Mouse (Mus musculus): Measurements from ENCODE around the gene Mgrn1.

Mgrn1 gene

DNA sequence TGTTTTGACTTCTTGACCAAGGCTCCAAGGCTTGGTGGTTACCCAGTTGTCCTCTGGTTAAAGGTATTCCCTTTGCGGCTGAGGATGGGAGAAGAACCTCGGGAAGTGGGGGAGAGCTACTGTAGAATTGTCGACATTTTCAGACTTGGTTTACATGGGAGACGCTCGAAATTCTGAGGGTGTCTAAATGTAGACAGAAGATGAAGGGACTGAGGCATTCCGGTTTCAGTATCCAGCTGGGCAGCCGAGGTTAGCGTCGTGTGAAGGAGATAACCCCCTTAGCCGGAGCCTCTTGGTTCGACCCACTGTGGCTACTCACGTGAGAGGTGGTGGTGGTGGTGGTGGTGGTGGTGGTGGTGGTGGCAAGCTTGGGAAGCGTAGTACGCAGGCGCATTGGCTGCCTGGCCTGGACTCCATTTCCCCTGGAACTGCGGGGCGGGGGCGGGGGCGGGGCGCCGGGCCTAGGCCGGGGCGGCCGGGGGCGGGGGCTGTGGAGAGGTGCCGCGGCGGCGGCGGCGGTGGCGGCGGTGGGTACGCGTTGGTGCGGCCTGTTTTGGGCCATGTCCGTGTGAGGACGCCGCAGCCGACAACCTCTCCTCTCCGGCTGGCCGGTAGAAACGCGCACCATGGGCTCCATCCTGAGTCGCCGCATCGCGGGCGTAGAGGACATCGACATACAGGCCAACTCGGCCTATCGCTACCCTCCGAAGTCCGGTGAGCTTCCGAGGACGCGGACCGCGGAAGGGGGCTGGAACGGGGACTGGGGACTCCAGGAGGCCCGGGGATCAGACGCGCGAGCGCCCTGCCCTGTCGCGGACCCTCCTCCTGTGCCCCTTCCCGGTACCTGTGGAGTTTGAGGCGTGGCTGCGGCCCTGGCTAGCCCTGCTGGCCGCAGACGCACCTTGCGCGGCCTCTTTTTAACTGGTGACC, at the start of gene Mgrn1:
TSS of gene Mgrn1 (plus strand) at position 490 of the 930 bp plus-strand sequence.
- peak; percentile 80 for DNase-seq

DNA sequence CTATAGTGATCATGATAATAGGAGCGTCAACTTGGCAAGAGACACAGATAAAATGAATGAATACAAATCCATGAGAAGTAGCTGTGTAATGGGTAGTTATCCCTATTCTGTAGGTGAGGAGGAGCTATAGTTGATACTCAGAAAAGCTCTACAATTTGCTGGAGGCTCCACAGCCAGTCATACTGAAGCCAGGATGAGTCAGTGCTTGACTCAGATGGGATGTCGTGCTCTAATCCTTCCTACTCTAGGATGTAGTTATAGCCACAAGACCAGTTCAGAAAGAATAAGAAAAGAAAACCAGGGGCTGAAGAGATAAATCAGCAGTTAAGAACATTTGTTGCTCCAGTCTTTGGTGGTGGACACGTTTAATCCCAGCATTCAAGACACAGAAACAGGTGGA, 48.4 kb upstream of the Mgrn1 start:
- no peak for DNase-seq

DNA sequence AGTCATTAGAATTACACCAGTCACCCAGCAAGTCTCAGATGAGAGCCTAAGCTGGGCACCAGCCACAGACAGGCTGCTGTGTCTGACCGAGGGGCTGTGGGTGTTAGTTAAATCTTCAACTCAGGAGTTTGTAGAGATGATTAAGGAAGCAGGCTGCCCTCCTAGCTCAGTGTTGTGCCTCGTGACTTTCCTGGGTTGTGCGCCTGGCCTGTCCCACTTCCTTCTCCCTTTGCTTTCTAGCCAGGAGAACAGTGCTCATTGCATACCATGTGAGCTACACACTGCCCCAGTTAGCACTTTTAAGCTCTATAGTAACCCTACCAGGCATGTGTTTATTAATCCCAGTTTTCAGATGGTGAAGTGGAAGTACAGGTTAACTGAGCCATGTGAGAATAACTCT, 46.5 kb upstream of the Mgrn1 start:
- no peak for DNase-seq

DNA sequence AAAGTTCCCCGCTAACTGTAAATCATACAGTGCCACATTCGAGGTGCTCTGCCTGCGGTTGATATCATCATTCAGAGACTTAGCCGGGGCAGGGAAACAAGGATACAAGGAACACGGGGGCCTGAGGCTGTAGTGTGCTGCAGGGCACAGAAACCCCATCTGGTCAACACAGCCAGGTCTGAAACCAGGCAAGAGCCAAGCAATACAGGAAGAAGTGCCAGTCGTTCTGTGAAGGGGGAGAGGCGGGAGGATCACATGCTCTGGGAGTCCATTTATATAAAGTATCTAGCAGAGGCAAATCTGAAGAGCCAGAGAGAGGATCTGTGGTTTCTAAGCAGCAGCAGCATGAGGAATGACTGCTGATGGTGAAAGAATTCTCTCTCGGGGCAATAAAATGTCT, 45.8 kb upstream of the Mgrn1 start:
- DNase-seq, result no peak

DNA sequence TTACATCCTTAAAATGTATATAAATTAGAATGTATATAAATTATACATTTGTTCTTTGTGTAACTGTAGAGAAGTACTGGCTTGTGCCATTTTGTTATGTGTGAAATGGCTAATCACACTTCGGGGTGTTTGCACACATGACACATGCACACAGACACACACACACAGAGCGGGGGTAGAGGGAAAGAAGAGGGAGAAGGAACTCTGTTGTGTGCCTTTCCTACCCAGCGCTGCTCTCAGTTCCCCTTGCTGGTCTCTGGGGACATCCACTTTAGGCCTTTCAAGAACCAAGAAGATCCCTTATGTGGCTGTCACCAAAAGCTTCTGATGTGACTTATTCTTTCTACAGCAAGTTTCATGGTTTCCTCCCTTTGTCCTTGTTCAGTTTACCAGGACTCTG, 39.0 kb upstream of the Mgrn1 start:
- DNase-seq, result no peak

DNA sequence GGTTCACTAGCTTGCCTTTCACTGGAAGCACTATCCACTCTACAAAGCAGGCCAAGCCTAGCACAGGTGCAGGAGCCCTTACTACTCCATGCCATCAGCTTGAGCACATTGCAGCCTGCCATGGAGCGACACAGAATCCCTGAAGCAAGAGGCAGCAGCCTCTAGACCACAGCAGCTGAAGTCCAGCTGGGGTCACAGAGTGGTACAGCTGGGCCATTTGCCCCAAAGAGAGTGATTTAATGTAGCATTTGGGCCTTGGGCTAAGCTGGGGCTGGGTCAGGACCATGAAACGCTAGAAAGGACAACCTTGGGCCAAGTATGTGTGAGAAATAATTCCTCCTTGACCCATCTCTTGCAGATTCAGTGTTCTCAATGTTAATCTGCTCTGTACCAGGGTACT, 38.0 kb upstream of the Mgrn1 start:
- DNase-seq, result no peak

DNA sequence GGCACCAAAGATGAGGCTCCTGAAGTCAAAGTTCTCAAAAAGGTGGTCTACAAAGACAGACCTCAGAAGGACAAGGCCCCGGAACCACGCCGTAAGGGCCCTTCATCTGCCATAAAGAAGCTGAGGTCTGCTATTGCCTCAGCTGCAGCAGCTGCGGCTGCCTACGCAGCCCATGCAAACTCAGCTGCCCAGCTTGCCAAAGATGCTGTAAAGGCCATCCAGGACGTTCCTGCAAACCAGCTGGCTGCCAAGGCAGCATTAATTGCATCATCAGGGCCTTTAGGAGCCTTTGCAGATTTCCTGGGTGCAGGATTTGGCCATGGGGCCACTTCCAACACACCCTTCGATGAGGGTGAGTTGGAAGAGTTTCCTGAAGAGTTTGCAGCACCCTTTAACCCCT, 35.7 kb upstream of the Mgrn1 start:
- DNase-seq, result no peak

DNA sequence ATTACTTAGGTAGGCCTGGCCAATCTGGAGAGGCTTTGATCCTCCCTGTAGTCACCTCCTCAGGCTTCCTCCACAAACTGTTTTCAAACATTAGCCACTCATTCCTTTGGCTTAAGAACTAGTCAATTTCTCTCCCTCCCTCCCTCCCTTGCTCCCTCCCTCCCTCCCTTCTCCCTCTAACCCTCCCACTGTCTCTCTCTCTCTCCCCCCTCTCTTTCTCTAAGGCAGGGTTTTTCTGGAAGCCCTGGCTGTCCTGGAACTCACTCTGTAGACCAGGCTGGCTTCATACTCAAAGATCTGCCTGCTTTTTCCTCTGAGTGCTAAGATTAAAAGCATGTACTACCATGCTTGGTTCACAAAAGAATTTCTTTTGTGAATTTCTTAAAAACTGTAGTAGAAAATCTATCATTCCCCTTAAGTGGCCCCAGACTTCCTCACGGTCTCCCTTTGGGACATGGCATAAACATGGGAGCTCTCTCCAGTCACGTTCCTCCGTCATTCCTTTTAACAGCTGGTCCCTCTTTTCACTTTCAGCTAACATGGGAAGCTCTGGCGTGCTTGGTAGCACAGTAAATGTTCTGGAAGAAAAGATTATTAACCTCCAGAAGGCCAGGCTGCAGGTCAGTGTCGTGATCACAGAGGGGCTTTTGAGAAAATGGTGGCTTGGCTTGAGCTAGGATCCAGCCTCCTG, 35.0 kb upstream of the Mgrn1 start:
- no peak for DNase-seq

DNA sequence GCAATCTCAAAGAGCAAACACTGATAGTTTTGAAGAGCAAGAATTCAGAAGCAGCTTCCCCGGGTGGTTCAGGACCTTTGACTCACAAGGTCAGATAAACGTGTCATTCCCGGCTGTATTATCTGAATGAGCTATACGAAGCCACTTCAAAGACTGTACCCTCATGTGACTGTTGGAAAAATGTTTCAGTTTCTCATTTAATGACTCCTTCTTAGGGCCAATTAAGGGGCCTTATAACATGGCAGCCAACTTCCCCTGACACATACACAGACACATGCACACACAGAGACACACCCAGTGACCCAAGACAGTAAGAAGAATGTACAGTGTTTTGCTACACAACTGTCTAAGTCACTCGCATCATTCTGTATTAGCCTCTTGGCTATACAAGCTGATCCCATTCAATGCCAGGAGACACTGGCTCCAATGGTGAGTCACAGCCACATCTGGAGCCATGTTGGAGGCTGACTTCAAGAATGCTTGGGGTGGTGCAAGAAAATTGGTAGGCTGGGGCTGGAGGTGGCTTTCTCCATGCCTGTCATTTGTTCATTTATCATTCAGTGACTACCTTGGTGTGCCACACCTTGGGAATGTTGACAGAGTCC, 30.9 kb upstream of the Mgrn1 start:
- DNase-seq, result no peak

DNA sequence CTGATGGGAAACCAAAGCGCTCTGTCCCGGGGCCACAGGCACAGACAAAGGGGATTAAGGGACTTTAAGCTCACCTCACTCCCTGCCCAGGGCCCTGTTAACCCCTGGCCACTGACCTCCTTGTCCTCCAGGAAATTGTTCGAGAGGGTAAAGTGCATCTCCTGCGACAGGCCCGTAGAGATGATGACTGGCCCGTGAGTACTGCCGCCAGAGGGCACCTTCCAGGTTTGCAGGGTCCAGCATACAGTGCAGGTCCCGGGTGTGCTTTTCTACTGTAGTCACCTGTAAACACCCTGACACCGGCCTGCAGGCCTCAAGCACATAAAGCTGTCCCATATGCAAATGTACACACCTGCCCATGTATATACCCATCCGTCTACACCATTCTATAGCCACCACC, 24.7 kb upstream of the Mgrn1 start:
- peak; percentile 32 for DNase-seq

DNA sequence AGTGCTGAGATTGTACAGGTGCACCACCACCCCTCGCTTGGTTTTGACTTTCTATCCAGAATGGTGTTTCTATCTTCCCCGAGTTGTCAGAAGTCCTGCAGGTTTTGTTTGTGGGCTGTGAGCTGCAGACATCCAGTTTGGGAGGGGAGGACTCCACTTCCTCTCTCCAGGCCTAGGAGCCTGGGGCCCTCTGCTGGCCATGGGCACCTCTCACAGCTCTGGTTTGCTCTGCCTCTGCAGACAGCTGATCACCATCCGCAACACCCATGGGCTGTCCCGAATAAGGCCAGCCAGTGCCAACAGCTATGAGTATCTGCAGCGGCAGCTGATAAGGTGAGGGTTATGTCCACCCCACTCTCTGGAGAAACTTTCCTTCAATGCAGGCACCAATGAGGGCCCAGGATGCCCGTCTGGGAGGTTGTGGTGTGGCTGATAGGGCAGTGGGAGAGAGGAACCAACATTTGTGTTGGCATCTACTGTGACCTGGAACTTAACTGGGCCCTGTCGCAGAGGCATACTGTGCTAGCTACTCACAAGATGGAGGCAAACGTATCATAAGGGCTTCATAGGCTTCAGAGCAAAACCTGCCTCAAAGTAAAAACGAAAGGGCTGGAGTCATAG, 23.1 kb upstream of the Mgrn1 start:
- peak; percentile 77 for DNase-seq

DNA sequence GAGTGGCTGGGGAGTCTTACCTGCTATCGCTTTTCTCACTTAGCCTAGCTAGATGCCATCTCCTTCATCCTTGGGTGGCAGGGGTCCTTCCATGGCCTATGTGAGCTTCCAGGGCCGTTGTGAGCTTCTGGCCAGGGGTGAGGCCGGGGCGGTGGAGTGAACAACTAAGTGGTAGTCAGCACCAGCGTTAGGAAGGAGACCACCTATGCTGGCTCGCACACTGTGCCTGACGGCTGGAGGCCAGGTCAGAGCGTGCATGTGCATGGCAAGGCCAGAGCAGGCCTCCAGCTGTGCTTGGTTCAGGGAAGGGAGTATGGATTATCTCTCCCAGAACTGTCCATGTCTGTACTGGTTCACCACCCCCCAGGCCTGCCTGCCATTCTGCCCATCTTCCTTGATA, 22.3 kb upstream of the Mgrn1 start:
- no peak for DNase-seq

DNA sequence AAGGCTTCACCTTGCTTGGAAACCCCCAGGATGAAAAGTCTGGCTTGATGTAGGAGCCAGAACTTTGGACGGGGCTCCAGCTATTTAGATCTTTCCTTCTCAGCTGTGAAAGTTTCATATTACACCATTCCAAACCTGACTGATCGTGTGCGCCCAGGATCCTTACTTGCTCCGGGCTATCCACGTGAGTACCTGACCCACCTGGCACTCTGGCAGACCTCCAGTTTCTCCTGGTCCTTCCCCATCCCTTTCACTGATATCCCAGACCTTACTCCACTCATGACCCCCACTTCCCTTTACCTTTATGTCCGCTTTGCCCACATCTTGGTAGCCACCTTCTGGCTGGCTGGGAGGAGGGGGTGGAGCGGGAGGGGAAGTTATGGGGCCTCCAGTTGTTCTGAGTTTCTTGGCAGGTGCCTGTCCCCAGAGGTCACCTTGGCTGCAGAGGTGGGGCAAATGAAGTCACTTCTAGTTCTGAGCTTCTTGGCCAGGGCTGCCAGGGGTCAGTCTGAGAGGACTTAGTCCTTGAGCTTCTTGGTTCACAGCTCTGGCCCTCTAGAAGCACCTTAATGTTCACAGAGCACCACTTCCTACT, 19.9 kb upstream of the Mgrn1 start:
- no peak for DNase-seq

DNA sequence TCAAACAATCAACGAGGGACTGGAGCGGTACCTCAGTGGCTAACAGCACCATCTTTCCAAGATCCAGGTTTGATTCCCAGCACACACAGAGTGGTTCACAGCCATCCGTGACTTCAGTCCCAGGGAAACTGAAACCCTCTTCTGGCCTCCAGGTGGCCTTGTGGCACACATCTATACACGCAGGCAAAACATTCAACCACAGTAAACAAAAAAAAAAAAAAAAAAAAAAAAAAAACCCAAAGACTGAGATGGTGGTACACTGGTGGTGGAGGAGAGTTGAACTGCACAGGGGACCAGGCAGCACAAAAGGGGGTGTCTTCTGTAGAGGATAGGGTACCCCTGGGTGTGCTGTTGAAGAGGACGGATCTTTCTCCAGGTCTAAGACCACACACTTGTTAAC, 15.6 kb upstream of the Mgrn1 start:
- DNase-seq, result no peak

DNA sequence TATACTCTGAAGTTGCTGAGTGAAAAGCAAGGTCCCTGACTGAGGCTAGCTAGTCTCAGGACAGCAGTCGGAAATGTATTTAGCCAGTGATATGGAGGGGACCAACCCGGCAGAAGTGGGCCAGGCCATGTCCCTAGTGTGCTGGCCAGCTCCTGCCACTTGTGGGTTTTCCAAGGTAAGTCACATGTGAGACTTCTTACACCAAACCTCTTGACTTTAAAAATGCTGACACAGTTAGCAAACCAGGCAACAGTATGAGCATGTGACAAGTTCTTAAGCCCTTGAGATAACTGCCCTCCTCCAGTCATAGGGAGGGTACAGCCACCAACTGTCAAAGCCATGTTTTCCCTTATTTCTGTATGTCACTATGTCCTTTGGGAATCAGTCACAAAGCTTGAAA, 14.1 kb upstream of the Mgrn1 start:
- DNase-seq, result no peak

DNA sequence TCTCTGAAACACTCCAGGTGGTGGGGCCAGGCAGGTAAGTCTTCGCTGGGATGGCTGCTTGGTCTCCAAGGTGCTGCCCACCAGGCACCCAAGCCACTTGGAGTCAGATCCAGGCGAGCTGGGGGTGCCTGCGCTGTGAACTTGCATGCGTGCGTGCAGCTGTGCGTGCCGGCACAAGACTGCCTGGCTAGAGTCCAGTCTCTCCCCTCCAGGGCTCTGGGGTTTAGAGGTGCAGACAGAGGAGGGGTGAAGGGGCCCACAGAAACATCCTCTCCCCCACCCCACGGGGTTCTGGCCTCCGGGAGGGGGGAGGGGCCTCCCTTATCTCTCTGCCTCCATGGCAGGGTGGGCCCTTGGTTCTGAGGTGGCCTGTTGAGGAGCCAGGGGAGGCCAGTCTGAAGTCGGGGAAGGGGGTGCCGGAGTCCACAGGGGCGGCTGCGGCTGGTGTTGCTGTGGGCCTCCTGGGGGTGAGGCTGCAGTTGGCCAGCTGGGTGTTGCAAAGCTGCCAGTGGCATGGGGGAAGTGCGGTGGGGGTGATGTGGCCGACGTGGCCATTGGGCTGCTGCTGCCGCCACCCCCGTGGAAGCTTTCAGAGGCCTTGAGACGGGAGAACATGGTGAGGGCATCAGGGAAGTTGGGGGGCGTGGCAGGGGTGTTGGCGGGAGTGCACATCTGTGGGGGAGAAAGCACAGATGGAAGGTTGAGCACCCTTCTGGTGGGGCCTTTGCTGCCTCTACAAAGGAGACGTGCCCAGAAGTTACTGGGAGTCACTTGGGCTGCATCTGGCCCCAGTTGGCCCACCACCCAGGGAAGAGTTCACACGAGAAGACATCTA, 10.6 kb upstream of the Mgrn1 start:
- no peak for DNase-seq

DNA sequence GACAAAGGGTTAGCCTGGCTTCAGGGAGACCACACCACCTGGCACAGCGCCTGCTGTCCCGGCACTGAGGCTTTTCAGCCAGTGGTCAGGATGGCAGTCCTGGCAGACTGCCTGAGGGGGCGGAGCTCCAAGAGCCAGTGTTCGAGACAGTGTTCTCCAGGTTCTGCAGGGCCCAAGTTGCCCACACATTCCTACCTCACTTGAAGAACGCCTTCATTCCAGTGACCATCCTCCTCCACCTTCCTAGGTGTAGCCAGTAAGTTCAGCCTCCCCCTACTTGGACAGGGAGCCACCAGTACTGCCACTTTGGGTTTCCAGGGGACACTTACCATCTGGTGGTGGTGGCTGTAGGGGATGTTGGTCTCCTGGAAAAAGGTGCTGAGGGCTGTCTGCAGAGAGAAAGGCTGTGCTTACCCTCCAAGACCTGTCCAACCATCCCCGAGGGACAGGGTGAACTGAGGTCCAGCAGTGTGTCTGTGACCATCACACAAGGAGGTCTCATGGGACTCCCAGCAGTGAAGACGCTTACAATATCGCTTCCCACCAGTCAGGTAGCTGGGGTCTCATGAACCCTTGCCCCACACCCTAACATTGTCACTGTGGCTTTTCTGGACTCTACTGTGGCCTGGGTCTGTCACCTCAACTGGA, 9.9 kb upstream of the Mgrn1 start:
- no peak for DNase-seq

DNA sequence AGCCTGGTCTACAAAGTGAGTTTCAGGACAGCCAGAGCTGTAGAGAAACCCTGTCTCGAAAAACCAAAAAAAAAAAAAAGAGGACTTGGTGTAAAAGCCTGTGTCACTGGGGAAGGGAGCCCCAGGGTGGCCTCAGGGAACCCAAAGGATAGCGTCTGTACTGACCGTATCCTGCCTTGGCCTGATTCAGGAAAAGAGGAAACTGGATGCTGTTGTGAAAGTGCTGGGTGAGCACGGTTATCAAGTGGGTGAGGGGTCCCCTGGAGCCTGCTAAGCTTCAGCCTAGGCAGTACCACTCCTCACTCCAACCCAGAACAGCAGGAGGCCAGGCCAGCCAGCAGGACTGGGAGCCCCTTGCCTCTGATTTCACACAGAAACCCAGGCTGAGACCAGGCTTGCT, 8.9 kb upstream of the Mgrn1 start:
- DNase-seq, result no peak

DNA sequence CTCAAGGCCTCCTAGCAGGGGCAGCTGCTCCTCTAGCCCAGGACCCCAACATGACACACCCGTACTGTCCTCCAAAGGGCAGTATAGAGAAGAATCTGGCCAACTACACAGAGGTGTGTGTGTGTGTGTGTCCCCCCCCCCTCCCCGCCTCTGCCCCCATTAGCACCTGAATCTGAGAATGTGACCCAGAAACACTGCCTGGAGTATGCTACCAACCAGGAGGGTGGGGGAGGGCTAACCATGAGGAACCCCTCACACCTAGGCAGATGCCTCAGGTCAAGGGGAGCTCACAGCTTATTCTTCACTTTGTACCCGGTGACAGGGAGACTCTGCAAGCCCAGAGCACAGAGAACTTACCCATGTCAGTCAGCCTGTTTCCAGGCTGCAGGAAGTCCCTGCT, 8.3 kb upstream of the Mgrn1 start:
- DNase-seq, result no peak

DNA sequence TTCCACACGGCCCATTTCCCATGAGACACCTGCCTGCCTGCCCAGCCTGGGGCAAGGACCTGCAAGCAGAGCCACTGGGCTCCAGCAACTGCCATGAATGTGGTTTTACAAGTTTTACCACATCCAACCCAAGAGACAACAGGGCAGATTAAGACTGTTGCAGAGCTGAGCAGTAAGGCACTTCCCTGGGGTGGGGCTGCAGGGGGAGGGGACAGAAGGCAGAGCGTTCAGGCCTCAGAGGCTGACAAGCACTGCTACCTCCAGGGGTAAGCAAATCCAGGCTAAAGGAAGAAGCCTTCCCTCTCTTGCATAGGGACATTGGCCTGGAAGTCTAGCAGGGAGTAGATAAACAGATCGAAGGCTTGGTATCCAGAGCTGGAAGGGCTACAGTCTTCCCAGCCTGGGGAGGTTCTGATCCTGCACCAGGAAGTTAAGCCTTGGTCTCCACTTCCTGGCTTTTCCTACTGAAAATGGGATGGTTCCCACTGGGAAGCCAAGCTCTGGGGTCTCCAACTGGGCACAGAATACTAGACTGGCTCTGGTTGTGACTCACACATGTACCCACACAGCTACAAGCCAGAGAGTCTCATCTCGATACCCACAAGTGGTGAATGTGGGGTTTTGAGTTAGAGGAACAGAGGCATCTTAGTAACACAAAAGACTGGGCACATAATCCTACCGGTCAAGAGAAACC, 7.7 kb upstream of the Mgrn1 start:
- DNase-seq, result peak; percentile 72

DNA sequence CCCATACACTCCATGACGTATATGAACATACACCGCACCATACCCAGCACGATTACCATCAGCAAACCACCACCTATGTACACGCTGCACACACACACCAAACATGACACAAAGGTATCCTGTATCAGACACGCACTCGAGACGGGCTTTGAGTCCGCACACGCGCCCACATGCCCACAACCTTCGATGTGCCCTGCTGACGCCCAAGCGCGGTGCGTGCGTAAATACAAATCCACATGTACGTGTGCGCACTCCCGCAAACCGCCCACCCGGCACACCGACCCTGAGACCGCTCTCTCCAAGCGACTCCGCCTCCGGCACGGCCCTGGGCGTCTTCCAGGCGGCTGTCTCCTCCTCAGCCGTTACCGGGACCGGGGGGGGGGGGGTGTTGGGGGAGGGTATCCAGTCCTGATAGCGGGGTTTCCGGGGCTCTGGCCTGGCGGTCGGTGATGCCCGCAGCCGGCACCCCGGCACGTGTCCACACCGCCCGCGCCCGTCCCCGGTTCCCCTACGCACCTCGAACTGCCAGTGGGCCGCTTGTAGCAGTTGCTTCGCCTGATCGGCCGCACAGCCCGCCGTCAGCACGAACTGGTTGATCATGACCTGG, 6.8 kb upstream of the Mgrn1 start:
- no peak for DNase-seq
